Mouse (Mus musculus): ENCODE data around the gene Olfr1360.

The Olfr1360 gene

GRCm38 (mm10) chr13:21642418-21642817, 34.8 kb downstream of the Olfr1360 start, which contains the start of gene Olfr11:
Olfr11 (minus strand) TSS chr13:21642518.
- no peak for DNase-seq
